Mouse (Mus musculus) small intestine, adult 2 months (tissue): ENCODE measurements around the gene Trim67. TPM values are rescaled to one million over a fixed set of nuclear protein-coding genes. Genes with fewer than 3 reads are reported as not detected.

Source experiments
- H3K27ac ChIP-seq: fragments of 200-500 bp; 2 replicates; pipeline ENCODE4 v1.5.1; 2012; ENCODE audit warnings: low read depth, low read length, control low read depth, inconsistent platforms; ENCODE audit not compliant: insufficient read depth
- H3K27me3 ChIP-seq: fragments of 200-500 bp; 2 replicates; pipeline ENCODE4 v1.6.1; 2012; ENCODE audit warnings: mild to moderate bottlenecking, moderate library complexity, low read length, inconsistent platforms; ENCODE audit not compliant: control insufficient read depth, insufficient read depth
- H3K36me3 ChIP-seq: fragments of 200-500 bp; 2 replicates; pipeline ENCODE4 v1.6.1; 2012; ENCODE audit warnings: mild to moderate bottlenecking, low read length, control low read depth, inconsistent platforms; ENCODE audit not compliant: control insufficient read depth, insufficient read depth
- H3K4me1 ChIP-seq: fragments of 200-500 bp; 2 replicates; pipeline ENCODE4 v1.6.1; 2012; ENCODE audit warnings: low read length, inconsistent platforms, mixed read lengths; ENCODE audit not compliant: control insufficient read depth, insufficient read depth, insufficient read length
- H3K4me3 ChIP-seq: fragments of 200-500 bp; 2 replicates; pipeline ENCODE4 v1.5.1; 2012; ENCODE audit warnings: low read depth, mild to moderate bottlenecking, control low read depth, inconsistent platforms, low read length, moderate library complexity
- CTCF ChIP-seq: fragments of 200-500 bp; IDR thresholded peaks from 2 replicates; pipeline ENCODE4 v1.5.1; 2012; ENCODE audit warnings: low read depth, mild to moderate bottlenecking, control low read depth, inconsistent platforms, low read length, moderate library complexity, mixed read lengths; ENCODE audit not compliant: insufficient replicate concordance, insufficient read length; ENCODE audit errors: extremely low read depth
- POLR2A ChIP-seq: fragments of 200-500 bp; IDR thresholded peaks from 2 replicates; pipeline ENCODE4 v1.6.1; 2012; ENCODE audit warnings: low read depth, mild to moderate bottlenecking, control low read depth, inconsistent platforms, low read length, moderate library complexity
- WGBS: fragments of 180-500 bp; shearing (Covaris S2); methylation state at CpG from one replicate; pipeline ENCODE4 v1.1.7; 2018; 5-methylcytosine and 5-hydroxymethylcytosine counted together
- polyA plus RNA-seq: library from polyadenylated mRNA; depleted of rRNA; stranded (reverse); fragments of >200 nt; gene quantifications from 2 replicates; pipeline ENCODE4 v1.2.3, GENCODE M21; 2012

Gene Trim67
- polyA plus RNA-seq, 1 experiment: 0.05 TPM

DNA sequence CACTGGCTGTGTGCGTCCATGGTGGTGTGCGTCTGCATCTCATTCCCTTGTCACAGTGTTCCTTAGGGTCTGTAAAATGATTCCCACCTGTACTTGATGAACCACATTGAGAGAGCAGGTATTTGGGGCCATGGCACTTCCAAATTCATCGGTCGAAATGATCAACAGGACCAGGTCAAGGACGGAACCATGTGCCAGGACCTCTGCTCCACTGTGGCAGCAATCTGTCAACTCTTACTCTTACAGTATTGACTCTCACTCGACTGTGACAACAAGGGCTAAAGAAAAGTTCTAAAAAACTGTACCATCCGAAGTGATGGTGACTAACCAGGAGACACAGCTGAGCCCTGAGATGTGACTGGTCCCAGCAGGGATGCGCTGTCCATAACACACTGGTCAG lies 37.4 kb upstream of the Trim67 start:
- H3K4me1 ChIP-seq: peaks cover 13% of the 10 kb centered on the region
- no peak overlapping the region for H3K27ac ChIP-seq
- TF ChIP-seq POLR2A (no peak), CTCF (no peak)
- H3K4me3 ChIP-seq: no peak overlapping the region
- WGBS: 85% methylated on average over 8 of the region's 8 CpGs
- H3K36me3 ChIP-seq: no peaks in the 10 kb centered on the region
- H3K27me3 ChIP-seq: peaks cover 17% of the 10 kb centered on the region

DNA sequence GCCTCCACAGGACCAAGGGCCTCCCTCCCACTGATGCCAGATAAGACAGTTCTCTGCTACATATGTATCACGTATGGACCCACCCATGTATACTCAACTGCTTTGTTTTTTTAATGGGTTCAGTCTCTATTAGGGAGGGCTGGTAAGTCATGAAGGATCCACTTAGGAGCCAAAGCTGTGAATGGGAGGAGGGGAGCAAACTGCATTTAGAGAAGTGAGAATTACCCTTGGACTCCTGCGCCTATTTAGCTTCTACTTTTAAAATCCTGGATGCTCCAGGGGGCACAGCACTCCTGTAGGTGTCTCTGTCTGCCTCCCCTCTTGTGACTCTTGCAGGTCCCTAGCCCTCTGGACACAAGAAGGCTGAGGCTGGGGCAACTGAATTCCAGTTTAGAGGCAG lies 36.7 kb upstream of the Trim67 start:
- peaks cover 11% of the 10 kb centered on the region for H3K27me3 ChIP-seq
- no peak for TF ChIP-seq POLR2A
- TF ChIP-seq CTCF: no peak
- no peak overlapping the region for H3K27ac ChIP-seq
- no peak overlapping the region for H3K4me3 ChIP-seq
- no peaks in the 10 kb centered on the region for H3K36me3 ChIP-seq
- WGBS: 83% methylated on average over 2 of the region's 2 CpGs
- H3K4me1 ChIP-seq: peaks cover 11% of the 10 kb centered on the region

DNA sequence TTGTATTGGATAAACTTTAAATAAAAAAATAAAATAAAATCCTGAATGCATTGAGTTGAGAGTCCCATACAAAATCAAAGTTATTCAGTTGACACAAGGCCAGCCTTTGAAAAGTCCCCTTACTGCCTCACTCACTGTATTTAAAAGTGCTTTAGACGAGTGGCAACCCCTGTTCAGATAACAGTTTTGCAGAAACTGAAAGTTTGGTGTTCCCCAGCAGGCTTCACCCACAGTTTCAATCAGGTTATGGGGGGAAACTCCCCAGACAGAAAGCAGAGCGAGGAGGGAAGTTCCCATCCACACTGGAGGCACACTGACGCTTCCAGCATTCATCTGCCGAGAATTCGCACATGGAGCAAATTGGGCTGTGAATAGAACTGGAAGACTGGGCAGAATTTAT lies 36.3 kb upstream of the Trim67 start:
- H3K36me3 ChIP-seq: no peaks in the 10 kb centered on the region
- no peak for TF ChIP-seq CTCF
- TF ChIP-seq POLR2A: no peak
- 76% methylated on average over 5 of the region's 5 CpGs for WGBS
- H3K4me1 ChIP-seq: peaks cover 7% of the 10 kb centered on the region
- no peak overlapping the region for H3K4me3 ChIP-seq
- no peak overlapping the region for H3K27ac ChIP-seq
- H3K27me3 ChIP-seq: peaks cover 6% of the 10 kb centered on the region

DNA sequence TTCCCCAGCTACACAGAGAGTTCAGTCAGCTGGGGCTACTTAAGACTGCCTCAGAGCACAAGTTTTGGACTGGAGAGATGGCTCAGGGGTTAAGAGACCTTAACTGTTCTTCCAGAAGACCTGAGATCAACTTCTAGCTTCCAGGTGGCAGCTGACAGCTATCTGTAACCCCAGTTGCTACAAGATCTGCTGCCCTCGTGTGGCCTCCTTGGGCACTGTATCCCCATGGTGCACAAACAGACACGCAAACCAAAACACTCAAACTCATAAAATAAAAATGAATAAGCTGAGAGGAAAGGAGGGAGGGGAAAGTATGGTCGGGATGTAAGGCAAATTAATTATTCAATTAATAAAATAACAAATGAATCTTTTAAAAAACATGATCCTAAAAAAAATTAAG lies 34.3 kb upstream of the Trim67 start:
- 28% methylated on average over 3 of the region's 3 CpGs for WGBS
- TF ChIP-seq CTCF (peak; percentile 52; the same call in 1 of the 2 replicates), POLR2A (no peak)
- no peak overlapping the region for H3K4me3 ChIP-seq
- no peaks in the 10 kb centered on the region for H3K27me3 ChIP-seq
- H3K27ac ChIP-seq: no peak overlapping the region
- no peaks in the 10 kb centered on the region for H3K36me3 ChIP-seq
- no peaks in the 10 kb centered on the region; the same call in 1 of the 2 replicates for H3K4me1 ChIP-seq

DNA sequence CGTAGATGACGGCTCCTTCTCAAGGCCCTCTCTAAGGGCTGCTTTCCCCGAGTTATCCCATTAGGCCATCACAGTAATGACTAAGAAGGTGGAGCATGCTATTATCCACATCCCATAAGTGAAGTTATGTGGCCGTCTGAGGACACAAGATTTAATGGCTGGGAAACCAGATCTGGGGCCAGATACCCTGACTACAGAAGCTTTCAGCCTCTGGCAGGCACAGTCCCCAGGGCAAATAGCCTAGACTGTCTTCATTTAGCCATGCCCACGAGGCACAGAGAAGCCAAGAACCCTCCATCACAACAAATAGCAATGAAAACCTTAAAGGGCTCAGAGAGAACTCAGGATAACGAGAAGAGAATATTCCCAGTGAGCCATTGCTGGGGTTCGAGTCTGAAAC lies 29.8 kb upstream of the Trim67 start:
- Histone ChIP-seq H3K4me1 (no peaks in the 10 kb centered on the region), H3K36me3 (no peaks in the 10 kb centered on the region), H3K27ac (no peak overlapping the region), H3K27me3 (no peaks in the 10 kb centered on the region), H3K4me3 (no peak overlapping the region)
- 74% methylated on average over 7 of the region's 7 CpGs for WGBS
- TF ChIP-seq POLR2A (no peak), CTCF (no peak)

DNA sequence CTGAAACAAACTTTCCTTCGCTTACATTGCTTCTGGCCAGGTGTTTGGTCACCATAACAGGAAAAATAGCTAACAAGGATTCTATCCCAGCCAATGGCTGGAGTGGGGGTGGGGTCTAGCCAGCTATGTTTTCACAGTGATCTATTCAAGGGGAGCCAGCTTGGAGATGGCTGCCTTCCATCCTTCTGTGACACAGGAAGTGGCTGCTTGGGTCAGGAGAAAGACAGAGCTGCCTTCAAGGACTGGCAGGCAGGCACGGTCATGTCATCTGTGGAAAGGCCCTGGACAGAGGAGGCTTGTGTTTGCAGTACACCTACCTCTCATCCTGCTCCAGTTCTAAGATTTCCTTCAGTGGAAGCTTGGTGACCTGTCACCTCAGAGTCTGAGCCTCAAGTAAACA lies 20.5 kb upstream of the Trim67 start:
- WGBS: 71% methylated on average over 2 of the region's 2 CpGs

DNA sequence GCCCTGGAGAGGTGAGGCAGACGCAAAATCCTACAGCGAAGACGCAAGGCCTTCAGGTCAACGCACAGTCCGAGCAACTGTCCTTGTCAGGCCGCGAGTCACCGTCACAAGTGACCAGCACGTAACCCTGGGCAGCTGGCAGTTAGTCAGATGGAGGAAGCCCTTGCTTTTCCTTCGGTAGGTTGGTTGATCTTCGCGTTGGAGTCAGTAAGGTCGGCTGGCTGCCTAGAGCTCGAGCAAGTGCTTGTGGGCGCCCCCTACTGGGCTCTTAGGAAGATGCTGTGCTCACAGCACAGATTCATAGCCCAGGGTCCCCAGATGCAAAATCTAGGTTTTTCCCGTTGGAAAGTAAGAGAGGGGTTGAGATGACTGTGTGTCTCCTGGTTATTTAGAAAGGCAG lies 17.2 kb upstream of the Trim67 start:
- no peak for TF ChIP-seq POLR2A
- TF ChIP-seq CTCF: peak; percentile 87
- H3K4me3 ChIP-seq: peak overlapping the region; percentile 9; the same call in 1 of the 2 replicates
- 13% methylated on average over 16 of the region's 16 CpGs for WGBS
- H3K4me1 ChIP-seq: peaks cover 3% of the 10 kb centered on the region; the same call in 1 of the 2 replicates
- H3K27ac ChIP-seq: no peak overlapping the region
- no peaks in the 10 kb centered on the region for H3K36me3 ChIP-seq
- H3K27me3 ChIP-seq: no peaks in the 10 kb centered on the region

More for the DNA sequence above, 20.5 kb upstream of the Trim67 start:
- no peak for TF ChIP-seq POLR2A
- Histone ChIP-seq H3K4me1 (peaks cover 3% of the 10 kb centered on the region; the same call in 1 of the 2 replicates), H3K27ac (no peak overlapping the region), H3K4me3 (no peak overlapping the region), H3K36me3 (no peaks in the 10 kb centered on the region), H3K27me3 (no peaks in the 10 kb centered on the region)

DNA sequence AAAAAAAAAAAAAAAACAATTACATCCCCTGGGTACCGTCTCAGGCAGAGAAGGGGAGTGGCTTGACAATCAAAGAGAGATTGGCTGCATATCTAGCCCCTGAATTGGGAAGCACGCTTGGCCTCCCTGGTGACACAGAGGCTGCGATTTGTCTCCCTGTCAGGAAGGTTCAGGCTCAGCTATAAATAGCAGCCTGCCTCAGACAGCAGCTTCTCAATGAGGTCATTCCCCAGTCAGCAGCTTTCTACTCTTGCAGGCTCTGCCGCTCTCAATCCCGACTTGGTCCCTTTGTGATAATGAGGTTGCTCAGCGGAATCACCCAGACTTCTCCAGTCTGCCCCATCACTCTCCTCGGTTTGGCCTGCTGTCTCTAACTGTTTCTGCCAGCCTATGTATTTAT lies 12.7 kb upstream of the Trim67 start:
- WGBS: 13% methylated on average over 7 of the region's 7 CpGs

More for the DNA sequence above, 12.7 kb upstream of the Trim67 start:
- H3K4me1 ChIP-seq: peaks cover 3% of the 10 kb centered on the region; the same call in 1 of the 2 replicates
- H3K27me3 ChIP-seq: no peaks in the 10 kb centered on the region
- H3K4me3 ChIP-seq: no peak overlapping the region
- no peaks in the 10 kb centered on the region for H3K36me3 ChIP-seq
- TF ChIP-seq POLR2A: no peak
- no peak for TF ChIP-seq CTCF
- no peak overlapping the region for H3K27ac ChIP-seq
